Mouse (Mus musculus) kidney, adult 10 weeks (tissue): Measurements from ENCODE around the gene Il13ra1. TPM values are rescaled to one million over a fixed set of nuclear protein-coding genes. Genes with fewer than 3 reads are reported as not detected.

Experiments
- polyA plus RNA-seq: library from polyadenylated mRNA; stranded (reverse); fragments of 350-450 nt; fragmentation: Illumina TruSeq; extraction: RNeasy Lipid Tissue Mini Kit (QIAGEN cat#74804); gene quantifications from one replicate; pipeline ENCODE4 v1.2.3, GENCODE M21; 2014; ENCODE audit warnings: low read depth, low replicate concordance

Il13ra1 gene
- polyA plus RNA-seq, result 184 TPM

DNA sequence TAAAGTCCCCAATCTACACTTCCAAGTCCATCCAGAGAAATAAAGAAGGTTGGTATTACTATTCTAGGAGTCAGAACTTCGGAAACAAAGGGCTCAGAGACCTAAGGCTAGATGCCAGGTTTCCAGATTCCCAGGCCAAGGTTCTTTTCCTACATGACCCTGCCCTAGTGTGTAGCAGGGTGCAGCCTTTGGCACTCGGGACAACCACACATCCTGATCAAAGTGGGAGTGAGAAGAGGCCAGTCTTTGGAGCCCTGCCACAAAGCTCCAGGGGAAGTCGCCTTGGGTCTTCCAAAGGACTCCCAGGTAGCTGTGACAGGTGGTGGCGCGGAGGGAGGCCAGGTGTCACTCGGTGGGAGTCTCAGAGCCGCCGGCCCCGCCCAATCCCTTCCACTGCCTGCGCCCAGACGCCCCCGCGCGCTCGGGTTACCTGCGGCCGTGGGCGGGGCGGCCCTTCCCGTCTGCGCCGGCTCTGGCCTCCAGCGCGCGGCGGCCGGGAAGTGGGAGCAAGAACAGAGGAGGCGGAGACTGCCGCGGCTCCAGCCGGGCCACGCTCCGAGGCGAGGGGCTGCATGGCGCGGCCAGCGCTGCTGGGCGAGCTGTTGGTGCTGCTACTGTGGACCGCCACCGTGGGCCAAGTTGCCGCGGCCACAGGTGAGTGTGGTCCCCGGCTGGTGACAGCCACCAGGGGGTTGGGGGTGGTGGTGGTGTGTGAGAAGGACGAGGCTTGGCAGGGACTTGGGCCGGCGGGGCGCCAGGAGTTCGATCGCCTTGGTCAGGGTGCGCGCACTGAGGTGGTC is at the start of gene Il13ra1:
TSS of gene Il13ra1 (plus strand) at position 489 of the 800 bp plus-strand sequence.

DNA sequence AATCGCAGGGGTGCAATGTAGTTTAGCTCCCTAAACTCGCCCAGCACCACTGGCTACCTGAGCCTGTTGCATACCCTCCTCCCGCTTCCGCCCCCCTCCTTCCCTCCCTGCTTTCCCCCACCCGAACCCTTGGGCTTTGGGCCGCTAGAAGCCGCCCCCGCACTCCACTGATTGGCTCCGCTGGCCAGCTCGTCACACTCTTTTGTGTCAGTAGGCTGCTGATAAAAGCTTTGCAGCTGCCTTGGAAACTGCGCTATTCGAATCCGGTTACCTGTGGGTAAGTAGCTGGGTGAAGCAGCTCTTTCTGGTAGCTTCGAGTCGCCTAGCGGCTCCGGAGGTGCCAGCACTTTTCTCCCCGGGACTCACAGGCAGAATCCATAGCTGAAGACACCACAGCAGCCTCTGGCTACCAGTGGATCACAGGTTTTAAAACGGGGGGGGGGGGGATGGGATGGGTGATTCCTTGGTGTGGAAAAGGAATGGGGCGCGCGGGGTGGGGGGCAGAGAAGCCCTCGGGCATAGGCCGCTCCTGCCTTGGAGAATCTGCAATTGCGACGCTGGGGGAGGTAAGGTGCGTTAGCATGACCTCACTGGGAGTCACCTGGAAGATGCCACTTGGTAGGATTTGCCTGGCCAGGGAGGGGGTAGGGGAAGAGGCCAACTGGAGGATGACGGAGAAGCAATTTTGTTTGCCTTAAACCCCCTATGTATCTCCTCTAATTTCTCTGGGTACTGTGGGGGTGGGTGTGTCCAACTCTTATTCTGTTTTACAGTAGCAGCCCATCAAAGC is 84.0 kb downstream of the Il13ra1 start, which contains the start of gene Zcchc12:
TSS of gene Zcchc12 (plus strand) at position 169 of the 790 bp plus-strand sequence.

Other genes with a start within 250 kb of the Il13ra1 start
- 4.8 TPM for gene Dock11, start 223.3 kb upstream of the Il13ra1 start, polyA plus RNA-seq
- gene Zcchc12, start 83.8 kb downstream of the Il13ra1 start, polyA plus RNA-seq, result 0.65 TPM
- 9.1 TPM for gene Lonrf3, start 216.2 kb downstream of the Il13ra1 start, polyA plus RNA-seq